Mouse (Mus musculus) liver, embryonic 13.5 days (tissue): Measurements from ENCODE around the gene Plppr1. TPM values are rescaled to one million over a fixed set of nuclear protein-coding genes. Genes with fewer than 3 reads are reported as not detected.

Source experiments
- ATAC-seq: fragments of 200-750 bp; cut with Nextera tagmentation; 2 replicates; pipeline ENCODE4 v1.8.0; 2017; ENCODE audit warnings: low read depth, mild to moderate bottlenecking, moderate number of reproducible peaks, moderate library complexity
- DNase-seq: peaks from one replicate; pipeline ENCODE4 v3.0.0; 2022
- H3K27ac ChIP-seq: fragments of 300-500 bp; sonication (generic); 2 replicates; pipeline ENCODE4 v1.5.1; 2015; ENCODE audit warnings: moderate library complexity, mild to moderate bottlenecking, inconsistent platforms
- H3K27me3 ChIP-seq: fragments of 300-500 bp; sonication (generic); 2 replicates; pipeline ENCODE4 v1.6.1; 2015; ENCODE audit warnings: mild to moderate bottlenecking, inconsistent platforms
- H3K36me3 ChIP-seq: fragments of 300-500 bp; sonication (generic); 2 replicates; pipeline ENCODE4 v1.6.1; 2015; ENCODE audit warnings: mild to moderate bottlenecking, inconsistent platforms
- H3K4me1 ChIP-seq: fragments of 300-500 bp; sonication (generic); replicated peaks from 2 replicates; pipeline ENCODE4 v1.6.1; 2015; ENCODE audit warnings: inconsistent platforms
- H3K4me2 ChIP-seq: fragments of 300-500 bp; sonication (generic); 2 replicates; pipeline ENCODE4 v1.6.1; 2015; ENCODE audit warnings: inconsistent platforms, mild to moderate bottlenecking, moderate library complexity
- H3K4me3 ChIP-seq: fragments of 300-500 bp; sonication (generic); replicated peaks from 2 replicates; pipeline ENCODE4 v1.5.1; 2015; ENCODE audit warnings: mild to moderate bottlenecking, inconsistent platforms
- H3K9ac ChIP-seq: fragments of 300-500 bp; sonication (generic); 2 replicates; pipeline ENCODE4 v1.6.1; 2015; ENCODE audit warnings: mild to moderate bottlenecking, inconsistent platforms
- H3K9me3 ChIP-seq: fragments of 300-500 bp; sonication (generic); replicated peaks from 2 replicates; pipeline ENCODE4 v1.6.1; 2016; ENCODE audit warnings: inconsistent platforms
- WGBS: fragments of 180-500 bp; shearing (Covaris S2); methylation state at CpG from one replicate; pipeline ENCODE4 v1.1.7; 2015; ENCODE audit not compliant: insufficient replicate concordance; 5-methylcytosine and 5-hydroxymethylcytosine counted together
- polyA plus RNA-seq: library from polyadenylated mRNA; unstranded; fragments of >200 nt; fragmentation: Nextera tagmentation; extraction: Ambion mirVana; gene quantifications from 2 replicates; pipeline ENCODE4 v1.2.1, GENCODE M21; 2015

Plppr1 gene
- polyA plus RNA-seq, 1 experiment from 2014 or later = 0.23 TPM

GRCm38 (mm10) chr4:49189991-49190526, 131.0 kb downstream of the Plppr1 start:
- Histone ChIP-seq H3K9me3 (no peaks in the 10 kb centered on the region), H3K4me1 (no peaks in the 10 kb centered on the region), H3K27ac (no peak overlapping the region), H3K36me3 (no peaks in the 10 kb centered on the region), H3K27me3 (no peaks in the 10 kb centered on the region), H3K4me2 (no peak overlapping the region), H3K4me3 (no peak overlapping the region), H3K9ac (no peak overlapping the region)
- no peak for ATAC-seq
- WGBS = 55% methylated on average over 3 of the region's 3 CpGs
- DNase-seq = no peak

GRCm38 (mm10) chr4:49197125-49197747, 138.2 kb downstream of the Plppr1 start:
- Histone ChIP-seq H3K9me3 (no peaks in the 10 kb centered on the region), H3K36me3 (no peaks in the 10 kb centered on the region), H3K4me2 (no peak overlapping the region), H3K4me3 (no peak overlapping the region), H3K4me1 (no peaks in the 10 kb centered on the region), H3K27me3 (no peaks in the 10 kb centered on the region), H3K9ac (no peak overlapping the region), H3K27ac (no peak overlapping the region)
- DNase-seq (no peak), ATAC-seq (no peak)
- 49% methylated on average over 8 of the region's 8 CpGs for WGBS

GRCm38 (mm10) chr4:49210457-49210856, 151.4 kb downstream of the Plppr1 start:
- Histone ChIP-seq H3K4me3 (no peak overlapping the region), H3K27ac (no peak overlapping the region), H3K27me3 (no peaks in the 10 kb centered on the region), H3K4me2 (no peak overlapping the region), H3K36me3 (no peaks in the 10 kb centered on the region), H3K9ac (no peak overlapping the region), H3K4me1 (no peaks in the 10 kb centered on the region), H3K9me3 (no peaks in the 10 kb centered on the region)
- 70% methylated on average over 1 of the region's 1 CpGs for WGBS
- no peak for ATAC-seq
- DNase-seq = no peak

- no peaks in the 10 kb centered on the region for H3K36me3 ChIP-seq
- H3K9ac ChIP-seq = no peak overlapping the region
- DNase-seq (no peak), ATAC-seq (no peak)
- H3K27ac ChIP-seq = no peak overlapping the region
- H3K4me3 ChIP-seq = no peak overlapping the region
- H3K27me3 ChIP-seq = no peaks in the 10 kb centered on the region
- WGBS = 49% methylated on average over 5 of the region's 5 CpGs
- no peaks in the 10 kb centered on the region for H3K9me3 ChIP-seq
- H3K4me2 ChIP-seq = no peak overlapping the region
- no peaks in the 10 kb centered on the region for H3K4me1 ChIP-seq
Measured at GRCm38 (mm10) chr4:49211582-49211981, 152.5 kb downstream of the Plppr1 start.

- Histone ChIP-seq H3K27me3 (no peaks in the 10 kb centered on the region), H3K4me1 (no peaks in the 10 kb centered on the region), H3K9me3 (no peaks in the 10 kb centered on the region), H3K36me3 (no peaks in the 10 kb centered on the region), H3K9ac (no peak overlapping the region), H3K27ac (no peak overlapping the region), H3K4me2 (no peak overlapping the region), H3K4me3 (no peak overlapping the region)
- ATAC-seq = no peak
- WGBS = 73% methylated on average over 11 of the region's 11 CpGs
- no peak for DNase-seq
Measured at GRCm38 (mm10) chr4:49212616-49213544, 153.8 kb downstream of the Plppr1 start.

- H3K36me3 ChIP-seq = no peaks in the 10 kb centered on the region
- H3K4me2 ChIP-seq = no peak overlapping the region
- DNase-seq (no peak), ATAC-seq (no peak)
- no peak overlapping the region for H3K27ac ChIP-seq
- no peak overlapping the region for H3K4me3 ChIP-seq
- 55% methylated on average over 3 of the region's 3 CpGs for WGBS
- no peaks in the 10 kb centered on the region for H3K4me1 ChIP-seq
- H3K9ac ChIP-seq = no peak overlapping the region
- no peaks in the 10 kb centered on the region for H3K27me3 ChIP-seq
- no peaks in the 10 kb centered on the region for H3K9me3 ChIP-seq
Measured at GRCm38 (mm10) chr4:49214341-49214740, 155.3 kb downstream of the Plppr1 start.

GRCm38 (mm10) chr4:49223501-49223900, 164.4 kb downstream of the Plppr1 start:
- H3K4me2 ChIP-seq = no peak overlapping the region
- no peaks in the 10 kb centered on the region for H3K36me3 ChIP-seq
- 64% methylated on average over 6 of the region's 6 CpGs for WGBS
- DNase-seq (no peak), ATAC-seq (no peak)
- no peaks in the 10 kb centered on the region for H3K27me3 ChIP-seq
- no peaks in the 10 kb centered on the region for H3K9me3 ChIP-seq
- H3K9ac ChIP-seq = no peak overlapping the region
- H3K27ac ChIP-seq = no peak overlapping the region
- H3K4me1 ChIP-seq = no peaks in the 10 kb centered on the region
- H3K4me3 ChIP-seq = no peak overlapping the region

- no peaks in the 10 kb centered on the region for H3K9me3 ChIP-seq
- ATAC-seq (no peak), DNase-seq (no peak)
- H3K4me1 ChIP-seq = no peaks in the 10 kb centered on the region
- no peak overlapping the region for H3K4me2 ChIP-seq
- WGBS = 52% methylated on average over 1 of the region's 1 CpGs
- H3K27ac ChIP-seq = no peak overlapping the region
- no peak overlapping the region for H3K9ac ChIP-seq
- H3K27me3 ChIP-seq = no peaks in the 10 kb centered on the region
- no peaks in the 10 kb centered on the region for H3K36me3 ChIP-seq
- no peak overlapping the region for H3K4me3 ChIP-seq
Measured at GRCm38 (mm10) chr4:49225021-49225420, 165.9 kb downstream of the Plppr1 start.

- no peaks in the 10 kb centered on the region for H3K27me3 ChIP-seq
- ATAC-seq = no peak
- H3K9ac ChIP-seq = no peak overlapping the region
- H3K4me3 ChIP-seq = no peak overlapping the region
- no peak overlapping the region for H3K4me2 ChIP-seq
- 70% methylated on average over 11 of the region's 11 CpGs for WGBS
- H3K36me3 ChIP-seq = no peaks in the 10 kb centered on the region
- H3K4me1 ChIP-seq = no peaks in the 10 kb centered on the region
- no peak overlapping the region for H3K27ac ChIP-seq
- no peak for DNase-seq
- no peaks in the 10 kb centered on the region for H3K9me3 ChIP-seq
Measured at GRCm38 (mm10) chr4:49232206-49233031, 173.3 kb downstream of the Plppr1 start.

GRCm38 (mm10) chr4:49233032-49233406, 173.9 kb downstream of the Plppr1 start:
- Histone ChIP-seq H3K4me1 (no peaks in the 10 kb centered on the region), H3K27me3 (no peaks in the 10 kb centered on the region), H3K27ac (no peak overlapping the region), H3K36me3 (no peaks in the 10 kb centered on the region), H3K4me3 (no peak overlapping the region), H3K4me2 (no peak overlapping the region), H3K9me3 (no peaks in the 10 kb centered on the region), H3K9ac (no peak overlapping the region)
- WGBS = 36% methylated on average over 3 of the region's 3 CpGs
- ATAC-seq = no peak
- DNase-seq = no peak

- no peak overlapping the region for H3K4me2 ChIP-seq
- no peaks in the 10 kb centered on the region for H3K4me1 ChIP-seq
- no peaks in the 10 kb centered on the region for H3K27me3 ChIP-seq
- ATAC-seq (no peak), DNase-seq (no peak)
- H3K9ac ChIP-seq = no peak overlapping the region
- no peak overlapping the region for H3K4me3 ChIP-seq
- no peaks in the 10 kb centered on the region for H3K9me3 ChIP-seq
- H3K36me3 ChIP-seq = no peaks in the 10 kb centered on the region
- H3K27ac ChIP-seq = no peak overlapping the region
- WGBS = 77% methylated on average over 4 of the region's 4 CpGs
Measured at GRCm38 (mm10) chr4:49238111-49238510, 179.0 kb downstream of the Plppr1 start.
